Mouse (Mus musculus) effector memory CD4-positive, alpha-beta T cell, adult 7 months (primary cell): Measurements from ENCODE around the gene Sync. TPM values are rescaled to one million over a fixed set of nuclear protein-coding genes. Genes with fewer than 3 reads are reported as not detected.

Source experiments
- polyA plus RNA-seq: library from polyadenylated mRNA; unstranded; fragments of 100-300 nt; shearing (Covaris generic); gene quantifications from one replicate; pipeline ENCODE4 v1.2.1, GENCODE M21; 2017

Gene Sync
- 0.22 TPM for polyA plus RNA-seq

DNA sequence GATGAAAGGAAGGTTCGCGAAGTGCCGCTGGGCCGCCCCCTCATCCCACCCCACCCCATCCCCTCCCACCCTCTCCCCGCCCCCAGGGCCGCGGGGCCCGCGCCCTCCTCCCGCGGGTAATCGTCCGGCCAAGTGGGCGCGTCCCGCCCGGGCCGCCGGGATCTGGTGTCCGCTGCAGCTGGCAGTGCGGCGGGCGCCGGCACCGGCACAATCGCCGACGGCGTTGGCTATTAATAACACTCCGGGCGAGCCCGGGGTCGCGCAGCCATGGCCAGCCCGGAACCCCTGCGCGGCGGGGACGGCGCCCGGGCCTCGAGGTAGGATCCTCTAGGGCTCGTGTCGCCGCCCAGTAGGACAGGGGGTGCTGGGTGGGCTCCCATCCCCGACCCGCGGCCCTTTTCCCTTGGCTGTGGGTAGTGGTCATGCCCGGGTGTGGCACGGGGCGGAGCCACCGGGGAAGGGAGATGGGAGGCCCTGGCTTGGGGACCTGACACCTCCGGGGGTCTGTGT, at the start of gene Sync:
Sync (plus strand) TSS at position 146 of the 510 bp plus-strand sequence.

DNA sequence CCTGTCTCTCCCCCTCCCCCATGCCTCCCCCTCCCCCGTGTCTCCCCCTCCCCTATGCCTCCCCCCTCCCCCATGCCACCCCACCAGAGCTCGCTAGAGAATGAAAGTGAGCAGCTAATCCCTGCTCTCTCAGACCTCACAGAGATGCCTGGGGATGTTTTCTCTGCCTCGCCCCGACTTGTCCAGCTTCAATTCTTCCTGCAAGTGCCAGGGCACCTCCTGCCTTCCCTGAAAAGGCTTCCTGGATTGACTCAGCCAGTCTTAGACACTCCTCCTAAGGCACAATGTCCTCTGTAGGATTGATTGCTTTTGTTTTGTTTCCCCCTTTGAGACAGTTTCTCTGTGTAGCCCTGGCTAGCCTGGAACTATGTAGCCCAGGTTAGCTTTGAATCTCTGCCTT, 26.2 kb upstream of the Sync start, which contains the start of gene C77080:
C77080 (minus strand) TSS at position 209 of the 400 bp plus-strand sequence.

DNA sequence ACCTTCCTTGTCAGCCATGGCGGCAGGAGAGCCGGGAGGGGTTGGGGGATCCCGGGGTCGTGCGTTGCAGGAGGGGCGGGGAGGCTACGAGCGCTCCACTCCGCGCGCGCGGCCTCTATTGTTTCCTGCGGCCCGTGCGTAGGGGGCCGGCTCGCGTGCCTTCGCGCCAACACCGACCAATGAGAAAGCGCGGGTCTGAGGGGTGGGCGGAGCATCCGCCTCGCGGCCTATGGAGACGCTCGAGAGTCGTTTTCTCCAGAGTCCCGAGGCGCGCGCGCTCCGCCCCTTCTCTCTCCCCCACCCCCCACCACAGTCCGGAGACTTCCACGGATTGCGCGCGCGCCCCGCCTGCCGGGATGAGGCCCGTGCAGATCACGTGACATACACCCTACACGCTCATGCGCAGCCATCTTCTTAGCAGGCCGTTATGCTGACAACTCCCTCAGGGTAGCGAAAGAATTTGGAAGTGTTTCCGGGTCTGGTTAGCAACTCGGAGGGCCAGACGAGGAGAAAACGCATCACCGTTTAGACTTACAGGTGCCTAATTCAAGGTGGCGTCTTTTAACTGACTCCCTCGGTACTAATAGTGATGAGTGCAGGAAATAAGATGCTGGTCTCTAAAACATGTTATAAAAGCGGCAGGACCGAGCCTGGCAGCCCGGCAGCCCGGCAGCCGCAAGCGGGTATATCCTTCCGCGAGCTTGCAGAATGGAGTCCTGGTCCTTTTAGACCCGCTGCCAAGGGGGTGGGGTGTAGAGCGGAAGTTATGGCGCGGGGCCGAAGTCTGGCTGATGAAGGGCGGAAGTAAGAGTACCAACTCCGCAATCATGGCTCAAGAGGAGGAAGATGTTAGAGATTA, 48.0 kb downstream of the Sync start, which contains the start of the genes Rbbp4 and Zbtb8os:
Rbbp4 (minus strand) TSS at position 155 of the 859 bp plus-strand sequence.
Zbtb8os (plus strand) TSS at position 480 of the 859 bp plus-strand sequence.

Other genes starting within 250 kb of the Sync start
- 118 TPM for gene Rnf19b, start 229.3 kb upstream of the Sync start, polyA plus RNA-seq
- gene Tmem54, start 182.1 kb upstream of the Sync start, polyA plus RNA-seq = not detected
- not detected for gene Hpca, start 165.6 kb upstream of the Sync start, polyA plus RNA-seq
- 0.27 TPM for gene Fndc5, start 150.6 kb upstream of the Sync start, polyA plus RNA-seq
- gene S100pbp, start 97.9 kb upstream of the Sync start, polyA plus RNA-seq = 18.0 TPM
- 31.4 TPM for gene Yars, start 97.9 kb upstream of the Sync start, polyA plus RNA-seq
- 0.20 TPM for gene C77080, start 26.2 kb upstream of the Sync start, polyA plus RNA-seq
- gene Rbbp4, start 47.8 kb downstream of the Sync start, polyA plus RNA-seq = 255 TPM
- 29.9 TPM for gene Zbtb8os, start 48.1 kb downstream of the Sync start, polyA plus RNA-seq
- 4.0 TPM for gene Zbtb8a, start 90.5 kb downstream of the Sync start, polyA plus RNA-seq
- gene Zbtb8b, start 153.2 kb downstream of the Sync start, polyA plus RNA-seq = not detected
- 83.6 TPM for gene Bsdc1, start 174.0 kb downstream of the Sync start, polyA plus RNA-seq
- not detected for gene Tssk3, start 203.4 kb downstream of the Sync start, polyA plus RNA-seq
- not detected for gene Fam229a, start 203.6 kb downstream of the Sync start, polyA plus RNA-seq
- 39.8 TPM for gene Marcksl1, start 226.0 kb downstream of the Sync start, polyA plus RNA-seq